Mouse (Mus musculus): ENCODE measurements around the gene Ncoa6.

- TF ChIP-seq CTCF (conservative IDR thresholded peaks at IDR 0.05; ENCODE audit: low read length) (no peak), NANOG (IDR thresholded peaks at IDR 0.05; ENCODE audit: borderline replicate concordance, low read length) (no peak)
These were observed 99.2 kb downstream of the Ncoa6 start for GRCm38 (mm10) chr2:155374521-155374920.

All from E14TG2a.4 (cell line).